Mouse (Mus musculus): ENCODE results near the gene Cldn13.
"Not testable (repeated sequence)": the region's sequence is repeated elsewhere in the genome, so short reads cannot be mapped to it uniquely, and the experiment has no call there.

Cldn13 gene

DNA sequence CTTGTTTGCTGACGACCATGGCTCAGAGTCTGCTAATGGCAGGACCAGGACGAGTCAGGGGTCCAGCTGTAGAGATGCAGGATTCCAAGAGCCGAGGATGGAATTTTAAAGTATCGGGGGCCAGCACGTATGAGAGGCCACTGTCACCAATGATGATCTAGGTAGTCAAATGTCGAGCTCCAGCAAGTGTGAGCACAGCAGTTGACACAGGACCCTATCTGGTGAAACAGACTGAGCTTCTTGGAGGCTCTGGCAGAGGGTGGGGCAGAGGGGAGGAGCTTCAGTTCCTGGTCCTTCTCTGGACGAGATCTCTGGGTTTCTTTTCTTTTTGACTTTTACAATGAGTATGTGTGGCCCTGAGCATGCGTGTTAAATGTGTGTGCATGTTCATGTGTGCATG is at the start of gene Cldn13:
TSS of gene Cldn13 (minus strand) at position 216 of the 400 bp plus-strand sequence.
- DNase-seq (ENCODE audit: low read depth): peak; percentile 88

DNA sequence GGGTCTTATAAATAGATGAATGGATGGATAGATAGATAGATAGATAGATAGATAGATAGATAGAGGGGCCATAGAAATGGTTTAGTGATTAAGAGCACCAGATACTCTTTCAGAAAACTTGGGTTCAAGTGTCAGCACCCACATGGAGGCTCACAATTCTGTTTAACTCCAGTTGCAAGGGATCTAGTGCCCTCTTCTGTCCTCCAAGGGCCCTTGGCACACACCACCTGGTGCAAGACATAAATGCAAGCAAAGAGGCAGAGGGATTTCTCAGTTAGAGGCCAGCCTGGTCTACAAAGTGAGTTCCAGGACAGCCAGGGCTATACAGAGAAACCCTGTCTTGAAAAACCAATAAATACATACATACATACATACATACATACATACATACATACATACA is 49.3 kb upstream of the Cldn13 start:
- DNase-seq (ENCODE audit: low read depth): not testable (repeated sequence)

DNA sequence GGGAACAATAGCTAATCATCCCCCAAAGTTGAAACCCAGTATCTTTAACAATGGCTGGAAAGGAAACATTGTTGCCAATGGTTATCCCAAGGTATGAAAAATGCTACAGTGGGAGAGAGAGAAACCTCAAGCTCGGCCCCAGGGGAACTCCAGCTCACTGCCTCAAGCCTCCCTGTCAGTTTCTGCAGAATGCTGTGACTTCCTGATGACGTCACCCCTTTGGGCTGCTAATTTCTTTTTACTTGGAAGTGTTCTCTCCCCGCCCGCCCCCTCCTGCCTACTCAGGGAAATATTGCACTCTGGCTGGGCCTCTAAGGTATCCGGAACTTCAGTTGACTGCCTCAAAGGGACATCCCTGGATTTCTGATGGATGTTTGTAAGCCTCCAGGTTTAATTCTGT is 48.2 kb upstream of the Cldn13 start:
- no peak for DNase-seq (ENCODE audit: low read depth)

DNA sequence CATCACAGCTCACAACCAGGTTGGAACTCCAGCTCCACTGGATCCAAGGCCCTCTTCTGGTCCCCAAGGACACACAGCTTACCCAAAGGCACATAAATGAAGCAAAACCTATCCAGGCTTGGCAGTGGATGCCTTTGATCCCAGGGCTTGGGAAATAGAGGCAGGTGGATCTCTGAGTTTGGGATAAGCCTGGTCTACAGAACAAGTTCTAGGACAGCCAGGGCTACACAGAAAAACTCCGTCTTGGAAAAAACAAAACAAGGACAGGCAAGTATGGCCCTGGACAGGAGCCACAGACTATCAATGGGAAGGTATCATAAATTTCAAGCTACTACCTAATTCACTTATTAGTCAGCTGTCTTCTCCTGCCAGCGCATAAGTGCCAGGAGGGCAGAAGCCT is 46.2 kb upstream of the Cldn13 start:
- DNase-seq (ENCODE audit: low read depth): no peak

DNA sequence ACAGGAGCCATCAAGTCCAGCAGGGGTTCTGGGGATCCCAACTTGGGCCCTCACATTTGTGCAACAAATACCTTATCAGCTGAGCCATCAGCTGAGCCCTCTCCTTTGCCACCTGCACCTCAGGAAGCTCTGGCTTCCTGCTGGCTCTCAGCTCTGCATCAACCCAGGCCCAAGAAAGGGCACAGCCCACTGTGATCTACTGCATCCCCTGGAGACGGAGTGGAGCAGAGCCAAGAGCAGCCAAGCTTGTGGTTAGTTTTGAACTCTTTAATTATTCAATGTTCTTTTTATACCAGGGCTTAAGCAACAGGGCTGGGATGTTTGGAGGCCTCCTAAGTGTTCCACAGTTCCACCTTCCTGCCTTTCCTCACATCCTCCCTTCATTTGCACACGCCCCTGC is 45.1 kb upstream of the Cldn13 start:
- DNase-seq (ENCODE audit: low read depth): no peak

DNA sequence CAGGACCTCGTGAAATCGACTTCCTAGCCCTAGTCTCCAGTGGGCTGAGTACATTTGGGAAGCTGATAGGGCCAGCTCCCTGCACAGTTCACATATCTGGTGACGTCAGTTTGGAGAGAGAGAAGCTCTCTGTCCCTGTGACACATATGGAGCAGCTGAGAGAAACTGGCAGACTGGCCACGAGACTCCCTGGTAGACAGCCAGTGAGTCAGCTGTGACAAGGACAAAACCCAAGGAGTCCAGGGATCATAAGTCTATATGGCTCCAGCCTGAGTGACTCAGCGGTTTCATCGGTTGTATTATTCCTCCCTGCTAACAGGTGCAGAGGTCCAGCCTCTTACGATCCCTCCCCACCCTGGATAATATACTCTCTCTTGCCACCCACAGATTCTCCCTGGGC is 43.8 kb upstream of the Cldn13 start:
- no peak for DNase-seq (ENCODE audit: low read depth)

DNA sequence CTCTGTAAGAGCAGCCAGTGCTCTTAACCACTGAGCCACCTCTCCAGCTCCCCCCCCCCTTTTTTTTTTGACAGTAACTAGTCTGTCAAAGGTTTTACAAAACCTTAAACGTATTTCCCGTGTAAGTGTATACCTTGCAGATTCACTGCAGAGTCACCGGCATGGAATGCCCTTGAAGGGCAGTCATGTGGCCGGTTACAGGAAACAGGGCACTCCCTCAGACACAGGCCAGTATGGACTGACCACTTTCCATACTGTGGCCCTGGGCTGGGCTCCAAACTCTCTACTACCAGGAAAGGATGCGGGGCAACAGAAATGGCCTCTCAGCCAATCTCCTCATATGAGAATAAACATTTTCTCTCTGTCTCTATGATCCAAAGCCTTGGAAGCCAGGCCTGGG is 40.2 kb upstream of the Cldn13 start:
- DNase-seq (ENCODE audit: low read depth): no peak

DNA sequence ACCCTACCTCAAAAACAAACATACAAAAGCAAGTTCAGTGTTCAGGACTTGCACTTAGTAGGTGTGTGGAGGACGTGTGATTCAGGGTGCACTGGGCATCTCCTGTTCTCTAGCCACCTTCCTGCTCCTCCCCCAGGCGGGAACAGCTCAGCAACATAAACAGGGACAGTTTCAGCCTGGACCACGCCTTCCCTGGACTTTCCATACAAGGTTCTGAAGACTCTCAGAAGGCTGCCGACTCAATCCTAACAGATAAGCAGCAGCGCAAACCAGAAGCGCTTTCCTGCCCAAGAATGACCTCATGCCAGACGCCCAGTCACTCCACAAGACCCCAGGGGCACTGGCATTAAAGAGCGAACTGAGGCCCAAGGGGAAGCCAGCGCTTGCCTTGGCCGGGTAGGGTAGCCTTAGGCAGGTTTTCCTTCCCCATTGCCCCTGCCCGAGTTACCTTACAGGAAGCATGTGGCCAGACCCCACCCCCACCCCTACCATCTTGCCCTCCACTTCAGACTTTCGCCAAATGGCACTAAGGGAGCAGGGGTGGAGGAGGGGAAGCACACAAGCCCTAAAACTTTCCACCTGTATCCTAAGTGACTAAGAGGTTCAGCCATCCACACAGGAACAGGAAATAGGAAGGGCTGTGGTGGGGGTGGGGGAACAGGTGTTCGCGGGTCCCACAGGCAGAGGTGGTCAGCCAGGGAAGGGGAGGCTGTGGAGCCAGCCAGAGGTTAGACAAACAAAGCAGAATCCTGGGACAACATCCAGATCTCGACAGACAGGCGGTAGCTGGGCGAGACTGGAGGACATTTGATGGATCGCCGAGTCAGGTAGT is 35.9 kb upstream of the Cldn13 start:
- no peak for DNase-seq (ENCODE audit: low read depth)

DNA sequence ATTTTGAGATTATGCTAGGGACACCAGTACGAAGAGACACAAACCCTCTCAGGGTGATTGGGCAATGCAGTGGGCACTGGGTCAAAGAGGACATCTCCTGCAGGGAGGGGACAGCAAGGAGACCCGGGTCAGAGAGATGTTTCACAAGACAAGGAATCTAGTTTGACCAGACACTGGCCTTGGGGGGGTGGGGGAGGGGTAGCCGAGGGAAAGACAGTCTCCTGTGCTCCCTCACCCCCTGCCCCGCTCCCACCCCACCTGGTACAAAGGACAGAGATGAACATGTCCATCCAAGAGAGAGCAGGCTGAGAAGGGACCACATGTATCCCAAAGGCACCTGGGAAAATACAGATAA is 32.7 kb upstream of the Cldn13 start:
- DNase-seq (ENCODE audit: low read depth): no peak

DNA sequence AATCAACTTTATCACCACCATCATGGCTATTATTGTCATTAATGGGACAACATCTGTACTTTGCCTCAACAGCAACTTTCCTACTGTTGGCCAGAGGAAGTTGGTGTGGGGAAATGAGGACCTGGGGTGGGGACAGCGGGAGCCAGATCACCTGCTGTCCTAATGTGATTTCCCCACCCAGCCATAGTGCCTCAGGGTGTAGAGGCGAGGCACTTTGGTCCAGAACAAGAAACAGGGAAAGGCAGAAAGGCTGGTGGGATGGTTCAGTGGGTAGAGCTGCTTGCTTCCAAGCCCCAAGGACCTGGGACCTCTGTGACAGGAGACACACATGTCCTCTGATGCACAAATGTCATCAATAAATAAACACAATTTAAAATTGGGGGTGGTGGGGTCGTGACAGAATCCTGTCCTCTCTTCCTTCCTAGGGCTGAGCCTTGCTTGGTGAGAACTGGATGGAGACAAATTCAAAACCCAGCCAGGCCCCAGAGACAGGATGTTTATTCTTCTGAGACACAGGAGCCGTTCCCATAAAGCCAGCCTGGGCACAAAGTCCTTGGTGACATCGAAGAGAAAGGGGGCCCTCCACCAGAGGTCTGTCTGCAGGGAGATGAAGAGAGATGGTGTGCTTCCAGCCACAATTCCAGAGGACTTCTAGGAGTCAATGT is 32.2 kb upstream of the Cldn13 start:
- no peak for DNase-seq (ENCODE audit: low read depth)

DNA sequence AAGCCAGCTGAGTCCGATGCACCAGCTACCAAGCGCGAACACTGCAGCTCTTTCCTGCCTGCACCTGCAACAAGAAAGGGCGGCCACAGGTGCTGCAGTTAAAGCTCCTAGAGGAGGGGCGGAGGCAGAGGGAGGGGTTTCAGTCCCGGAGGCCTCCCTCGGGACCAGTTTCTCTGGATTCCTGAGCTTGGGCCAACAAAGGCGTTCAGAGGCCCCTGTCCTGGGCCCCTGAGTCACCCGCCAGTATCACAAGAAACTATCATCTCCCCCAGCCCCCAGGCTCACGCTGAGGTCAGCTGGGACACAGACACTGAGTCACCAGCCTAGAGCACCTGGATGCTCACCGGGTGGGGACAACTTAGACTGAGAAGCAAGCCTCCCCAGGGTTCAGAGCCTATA is 31.5 kb upstream of the Cldn13 start, which contains the start of gene Cldn4:
TSS of gene Cldn4 (minus strand) at position 78 of the 399 bp plus-strand sequence.
- DNase-seq (ENCODE audit: low read depth): no peak

DNA sequence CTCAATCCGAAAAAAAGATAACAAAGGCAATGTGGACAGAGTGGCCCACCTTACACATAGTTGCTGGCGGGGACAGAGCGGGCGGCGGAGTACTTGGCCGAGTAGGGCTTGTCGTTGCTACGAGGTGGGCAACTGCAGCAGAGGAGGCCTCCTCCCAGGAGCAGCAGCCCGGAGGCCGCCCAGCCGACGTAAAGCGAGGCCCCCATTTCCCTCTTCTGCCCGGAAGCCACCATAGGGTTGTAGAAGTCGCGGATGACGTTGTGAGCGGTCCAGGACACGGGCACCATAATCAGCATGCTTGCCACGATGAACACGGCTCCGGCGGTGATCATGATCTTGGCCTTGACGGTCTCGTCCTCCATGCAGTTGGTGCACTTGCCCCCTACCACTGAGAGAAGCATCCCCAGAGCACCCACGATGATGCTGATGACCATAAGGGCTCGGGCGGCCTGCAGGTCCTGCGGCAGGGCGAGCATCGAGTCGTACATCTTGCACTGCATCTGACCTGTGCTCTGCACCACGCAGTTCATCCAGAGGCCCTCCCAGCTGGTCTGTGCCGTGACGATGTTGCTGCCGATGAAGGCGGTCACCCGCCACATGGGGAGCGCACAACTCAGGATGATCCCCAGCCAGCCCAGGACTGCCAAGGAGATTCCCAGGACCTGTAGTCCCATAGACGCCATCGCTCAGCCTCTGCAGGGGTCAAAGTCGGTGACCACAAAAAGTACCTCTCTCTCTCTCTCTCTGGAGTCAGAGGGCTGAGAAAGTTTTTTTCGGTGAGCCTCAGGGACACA is 30.9 kb upstream of the Cldn13 start:
- DNase-seq (ENCODE audit: low read depth): no peak

DNA sequence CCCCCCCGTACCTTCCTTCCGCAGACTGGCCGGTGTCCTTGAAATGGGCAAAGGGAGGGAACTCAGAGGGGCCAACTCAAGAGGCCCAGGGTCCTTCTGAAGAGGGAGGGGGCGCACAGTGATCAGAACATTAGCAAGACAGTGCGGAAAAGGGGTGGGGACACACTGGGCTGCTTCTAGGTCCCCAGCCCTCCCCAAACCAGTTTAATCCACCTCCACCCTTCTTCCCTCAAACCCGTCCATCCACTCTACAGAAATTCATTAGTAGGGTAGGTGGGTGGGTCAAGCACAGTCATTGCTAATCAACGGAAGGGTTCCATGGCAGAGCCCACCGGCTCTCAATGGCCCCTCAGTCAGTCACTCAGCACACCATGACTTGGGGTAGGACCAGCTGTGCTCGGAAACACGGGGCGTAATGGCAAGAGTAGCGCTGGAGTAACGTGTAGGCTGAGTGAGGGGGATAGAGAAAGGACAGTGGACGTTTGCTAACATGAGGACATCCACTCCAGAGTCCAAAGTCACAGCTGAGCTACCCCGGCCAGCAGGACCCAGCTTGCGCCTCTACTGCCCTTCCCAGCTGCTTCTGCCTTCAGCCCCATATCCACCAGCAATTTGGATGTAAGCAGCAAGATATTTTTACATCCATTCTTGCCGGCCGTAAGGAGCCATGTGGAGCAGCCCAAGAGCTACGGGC is 30.1 kb upstream of the Cldn13 start:
- no peak for DNase-seq (ENCODE audit: low read depth)

DNA sequence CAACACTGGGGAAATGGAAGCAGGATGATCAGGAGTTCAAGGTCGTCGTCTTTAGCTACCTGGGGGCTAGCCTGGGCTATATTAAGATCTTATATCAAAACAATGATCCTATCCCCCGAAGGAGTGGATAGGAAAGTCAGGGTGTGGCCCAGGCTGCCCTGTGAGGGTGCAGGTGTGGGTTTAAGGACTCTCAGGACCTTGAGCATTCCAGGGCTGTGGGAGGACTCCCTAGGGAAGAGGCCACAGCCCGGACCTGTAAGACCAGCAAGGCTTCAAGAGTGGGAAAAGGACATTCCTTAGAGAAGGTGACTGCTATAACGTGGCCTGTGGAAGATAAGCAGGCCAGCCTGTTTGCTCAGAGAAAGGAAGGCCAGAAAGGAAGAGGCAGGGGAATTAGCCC is 28.9 kb upstream of the Cldn13 start:
- DNase-seq (ENCODE audit: low read depth): no peak

DNA sequence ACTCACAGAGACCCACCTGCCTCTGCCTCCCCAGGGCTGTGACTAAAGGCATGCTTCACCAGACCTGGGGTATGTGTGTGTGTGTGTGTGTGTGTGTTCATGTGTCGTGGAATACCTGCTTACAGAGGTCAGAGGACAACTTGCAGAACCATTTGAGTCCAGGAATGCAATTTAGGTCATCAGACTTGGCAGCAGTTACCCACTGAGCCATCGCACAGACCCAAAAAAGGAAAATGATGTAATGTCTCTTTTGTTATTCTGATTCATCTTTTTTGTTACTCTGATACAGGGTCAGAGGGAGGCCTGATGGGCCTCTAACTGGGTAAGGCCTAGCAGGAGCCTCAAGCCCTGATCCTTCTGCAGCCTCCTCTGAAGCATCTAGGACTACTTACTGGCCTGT is 27.4 kb upstream of the Cldn13 start:
- DNase-seq (ENCODE audit: low read depth): no peak

DNA sequence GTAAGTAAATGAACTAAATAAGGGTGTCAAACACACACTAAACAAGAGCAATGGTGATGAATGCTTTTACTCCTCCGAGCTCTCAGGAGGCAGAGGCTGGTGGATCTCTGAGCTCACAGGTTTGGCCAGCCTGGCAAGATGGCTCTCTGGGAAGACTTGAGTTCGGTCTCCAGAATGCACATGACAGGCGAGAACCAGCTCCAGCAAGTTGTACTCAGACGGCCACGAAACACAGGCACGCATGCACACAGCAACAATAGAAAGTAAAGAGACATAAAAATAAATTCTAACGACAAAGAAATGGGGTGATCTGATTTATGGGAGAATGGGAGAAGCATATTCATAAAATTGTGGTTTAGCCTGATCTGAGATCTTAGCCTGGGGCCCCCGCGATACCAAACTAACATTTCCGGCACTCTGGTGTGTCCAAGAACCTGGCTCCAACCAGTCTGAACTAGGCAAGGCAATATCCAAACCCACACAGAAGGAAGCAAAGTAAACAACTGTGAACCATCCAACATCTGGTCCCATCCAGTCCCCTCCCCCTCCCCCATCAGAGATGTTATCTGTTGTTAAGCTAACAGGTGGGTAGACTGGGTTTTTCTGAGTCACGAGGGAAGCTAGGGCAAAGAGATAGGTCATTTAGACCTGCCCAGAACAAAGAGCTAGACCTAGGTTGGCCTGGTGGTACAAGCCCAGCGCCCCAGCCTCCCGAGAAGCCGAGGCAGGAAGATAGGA is 26.3 kb upstream of the Cldn13 start:
- no peak for DNase-seq (ENCODE audit: low read depth)

DNA sequence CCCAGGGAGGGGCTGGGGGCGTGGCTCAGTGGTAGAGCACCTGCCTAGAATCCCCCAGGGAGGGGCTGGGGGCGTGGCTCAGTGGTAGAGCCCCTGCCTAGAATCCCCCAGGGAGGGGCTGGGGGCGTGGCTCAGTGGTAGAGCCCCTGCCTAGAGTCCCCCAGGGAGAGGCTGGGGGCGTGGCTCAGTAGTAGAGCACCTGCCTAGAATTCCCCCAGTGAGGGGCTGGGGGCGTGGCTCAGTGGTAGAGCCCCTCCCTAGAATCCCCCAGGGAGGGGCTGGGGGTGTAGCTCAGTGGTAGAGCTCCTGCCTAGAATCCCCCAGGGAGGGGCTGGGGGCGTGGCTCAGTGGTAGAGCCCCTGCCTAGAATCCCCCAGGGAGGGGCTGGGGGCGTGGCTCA is 24.2 kb upstream of the Cldn13 start:
- not testable (repeated sequence) for DNase-seq (ENCODE audit: low read depth)

DNA sequence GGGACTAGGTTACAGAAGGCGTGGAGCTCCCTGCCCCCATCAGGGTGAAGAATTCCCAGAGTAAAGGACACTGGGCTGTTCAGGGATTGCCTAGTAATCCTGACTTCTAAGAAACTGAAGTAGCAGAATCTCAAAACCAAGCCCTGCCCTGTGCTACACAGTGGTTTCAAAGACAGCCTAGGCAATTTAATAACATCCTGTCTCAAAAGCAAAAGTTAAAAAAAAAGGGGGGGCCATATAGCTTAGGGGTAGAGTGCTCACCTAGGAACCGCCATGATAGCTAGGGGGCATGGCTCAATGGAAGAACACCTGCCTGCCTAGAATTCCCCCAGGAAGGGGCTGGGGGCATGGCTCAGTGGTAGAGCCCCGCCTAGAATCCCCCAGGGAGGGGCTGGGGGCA is 23.7 kb upstream of the Cldn13 start:
- no peak for DNase-seq (ENCODE audit: low read depth)

DNA sequence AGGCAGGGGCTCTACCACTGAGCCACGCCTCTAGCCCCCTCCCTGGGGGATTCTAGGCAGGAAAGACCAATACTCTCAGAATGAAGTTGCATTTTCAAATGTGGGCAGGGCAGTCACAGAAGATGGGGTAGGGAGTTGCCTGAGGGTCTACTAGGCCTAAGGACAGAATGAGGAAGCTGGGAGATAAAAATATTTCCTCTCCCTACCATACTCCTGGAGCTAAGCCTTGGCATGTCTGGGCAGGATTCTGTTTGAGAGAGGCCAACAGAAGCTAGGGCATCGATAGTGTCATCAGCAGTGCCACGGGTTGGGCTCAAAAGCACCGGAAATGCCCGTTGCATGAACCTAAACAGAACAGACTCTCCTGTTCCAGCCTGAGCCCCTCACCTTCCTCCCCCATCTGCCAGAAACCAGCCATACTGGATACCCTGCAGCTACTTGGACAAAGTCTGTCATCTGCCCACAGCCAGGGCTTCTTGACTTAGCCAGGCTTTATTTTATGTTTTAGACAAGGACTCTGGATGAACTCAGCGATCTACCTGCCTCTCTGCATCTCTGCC is 21.4 kb upstream of the Cldn13 start:
- no peak for DNase-seq (ENCODE audit: low read depth)

DNA sequence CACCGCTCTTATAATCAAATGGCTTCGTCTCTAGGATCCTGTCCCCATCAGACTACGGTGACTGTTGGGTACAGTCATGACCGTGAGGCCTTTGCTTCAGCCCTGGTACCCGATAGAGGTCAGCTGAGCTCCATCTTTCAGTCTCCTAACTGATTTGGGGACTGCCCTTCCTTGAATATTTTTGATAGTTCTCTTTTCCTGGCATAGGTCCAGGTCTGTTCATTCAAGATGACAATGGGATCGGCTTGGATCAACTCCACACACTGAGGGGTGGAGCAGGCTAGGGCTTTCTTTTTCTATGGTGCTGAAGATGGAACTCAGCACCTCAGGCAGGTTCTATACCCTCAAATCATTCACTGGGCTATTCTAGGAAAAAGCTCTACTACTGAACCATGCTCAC is 20.7 kb upstream of the Cldn13 start:
- DNase-seq (ENCODE audit: low read depth): no peak

DNA sequence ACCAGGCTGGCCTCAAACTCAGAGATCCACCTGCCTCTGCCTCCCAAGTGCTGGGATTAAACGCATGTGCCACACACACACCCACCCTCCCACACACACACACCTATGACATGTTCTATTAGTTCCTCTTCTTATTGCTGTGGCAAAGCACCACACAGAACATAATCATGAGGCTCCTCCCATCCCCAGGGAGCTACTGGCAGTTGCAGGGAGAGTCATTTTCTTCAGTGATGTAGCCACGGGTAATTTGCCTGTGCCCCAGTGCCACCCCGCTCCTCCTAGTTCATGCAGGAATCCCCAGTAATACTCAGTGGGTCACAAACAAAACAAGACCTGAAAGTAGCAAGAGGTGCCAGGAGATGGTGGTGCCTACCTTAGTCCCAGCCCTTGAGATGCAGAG is 19.3 kb upstream of the Cldn13 start:
- no peak for DNase-seq (ENCODE audit: low read depth)

All from c-Kit-positive CD71-positive TER-119-negative erythroid progenitor cells, embryonic 14.5 days (primary cell).